Mouse (Mus musculus) forebrain, embryonic 10.5 days (tissue): ENCODE results near the gene Mettl1. TPM values are rescaled to one million over a fixed set of nuclear protein-coding genes. Genes with fewer than 3 reads are reported as not detected.

Experiments
- DNase-seq: peaks from one replicate; pipeline ENCODE4 v3.0.0-alpha.2; 2017; ENCODE audit warnings: low spot score; ENCODE audit errors: extremely low spot score
- H3K27ac ChIP-seq: fragments of 300-500 bp; sonication (generic); 2 replicates; pipeline ENCODE4 v1.5.1; 2016; ENCODE audit warnings: mild to moderate bottlenecking
- H3K27me3 ChIP-seq: fragments of 300-500 bp; sonication (generic); 2 replicates; pipeline ENCODE4 v1.6.1; 2016; ENCODE audit warnings: mild to moderate bottlenecking; ENCODE audit not compliant: poor library complexity, severe bottlenecking
- H3K36me3 ChIP-seq: fragments of 300-500 bp; sonication (generic); replicated peaks from 2 replicates; pipeline ENCODE4 v1.6.1; 2016; ENCODE audit warnings: mild to moderate bottlenecking, moderate library complexity
- H3K4me1 ChIP-seq: fragments of 300-500 bp; sonication (generic); 2 replicates; pipeline ENCODE4 v1.6.1; 2016
- H3K4me3 ChIP-seq: fragments of 300-500 bp; sonication (generic); 2 replicates; pipeline ENCODE4 v1.5.1; 2016; ENCODE audit warnings: mild to moderate bottlenecking, moderate library complexity
- H3K9me3 ChIP-seq: fragments of 300-500 bp; sonication (generic); 2 replicates; pipeline ENCODE4 v1.6.1; 2016; ENCODE audit warnings: mild to moderate bottlenecking, moderate library complexity
- WGBS: fragments of 180-500 bp; shearing (Covaris S2); methylation state at CpG from one replicate; pipeline ENCODE4 v1.1.7; 2016; 5-methylcytosine and 5-hydroxymethylcytosine counted together
- polyA plus RNA-seq: library from polyadenylated mRNA; unstranded; fragments of >200 nt; fragmentation: Nextera tagmentation; extraction: Ambion mirVana; gene quantifications from 2 replicates; pipeline ENCODE4 v1.2.1, GENCODE M21; 2016

Mettl1 gene
- polyA plus RNA-seq, 1 experiment from 2014 or later = 62.1 TPM

- peak within 1 kb of the TSS; percentile 96 for H3K27ac ChIP-seq
- no peaks in the 10 kb centered on the region for H3K27me3 ChIP-seq
- peak; percentile 88 for DNase-seq
Measured at GRCm38 (mm10) chr10:127030336-127031296, 10.6 kb upstream of the Mettl1 start, which contains the start of gene Tsfm. Gene Tsfm (minus strand): TSS chr10:127030840.

GRCm38 (mm10) chr10:127033301-127033741, 7.9 kb upstream of the Mettl1 start:
- WGBS = 82% methylated on average over 8 of the region's 8 CpGs
- Histone ChIP-seq H3K9me3 (no peaks in the 10 kb centered on the region), H3K27me3 (no peaks in the 10 kb centered on the region), H3K27ac (no peak overlapping the region), H3K4me3 (no peak overlapping the region), H3K36me3 (peaks cover 12% of the 10 kb centered on the region), H3K4me1 (peaks cover 12% of the 10 kb centered on the region)
- no peak for DNase-seq

More at GRCm38 (mm10) chr10:127030336-127031296, 10.6 kb upstream of the Mettl1 start, which contains the start of gene Tsfm:
- H3K9me3 ChIP-seq = no peaks in the 10 kb centered on the region
- WGBS = 5% methylated on average over 56 of the region's 56 CpGs
- H3K4me3 ChIP-seq = peak within 1 kb of the TSS; percentile 78
- peaks cover 39% of the 10 kb centered on the region for H3K36me3 ChIP-seq
- H3K4me1 ChIP-seq = peaks cover 12% of the 10 kb centered on the region

DNA sequence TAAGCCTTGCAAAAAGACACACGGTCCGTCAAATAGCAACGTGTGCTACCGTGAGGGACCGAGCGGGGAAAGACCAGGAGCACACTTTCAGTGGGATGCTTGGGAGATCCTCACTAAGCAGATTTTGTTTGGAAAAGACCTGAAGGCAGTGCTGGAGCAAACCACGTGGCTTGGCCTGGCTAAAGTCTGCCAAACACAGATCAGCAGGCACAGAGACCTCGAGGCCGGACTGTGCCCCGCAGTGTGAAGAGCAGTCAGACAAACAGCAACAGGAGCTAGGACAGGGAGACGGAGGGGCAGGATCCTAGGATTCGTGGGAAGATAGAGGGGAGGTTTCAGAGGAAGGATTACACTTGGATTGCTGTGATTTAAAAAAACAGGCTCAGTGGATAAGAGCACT, 4.9 kb upstream of the Mettl1 start:
- 84% methylated on average over 12 of the region's 12 CpGs for WGBS
- Histone ChIP-seq H3K4me1 (peaks cover 11% of the 10 kb centered on the region), H3K4me3 (no peak overlapping the region), H3K9me3 (no peaks in the 10 kb centered on the region), H3K36me3 (no peaks in the 10 kb centered on the region), H3K27me3 (peaks cover 20% of the 10 kb centered on the region), H3K27ac (no peak overlapping the region)
- no peak for DNase-seq

- Histone ChIP-seq H3K36me3 (no peaks in the 10 kb centered on the region), H3K9me3 (no peaks in the 10 kb centered on the region), H3K4me1 (peaks cover 20% of the 10 kb centered on the region), H3K27ac (no peak overlapping the region), H3K27me3 (peaks cover 21% of the 10 kb centered on the region), H3K4me3 (no peak overlapping the region)
- WGBS = 81% methylated on average over 12 of the region's 12 CpGs
- no peak for DNase-seq
Measured at GRCm38 (mm10) chr10:127037641-127038040, 3.6 kb upstream of the Mettl1 start.

DNA sequence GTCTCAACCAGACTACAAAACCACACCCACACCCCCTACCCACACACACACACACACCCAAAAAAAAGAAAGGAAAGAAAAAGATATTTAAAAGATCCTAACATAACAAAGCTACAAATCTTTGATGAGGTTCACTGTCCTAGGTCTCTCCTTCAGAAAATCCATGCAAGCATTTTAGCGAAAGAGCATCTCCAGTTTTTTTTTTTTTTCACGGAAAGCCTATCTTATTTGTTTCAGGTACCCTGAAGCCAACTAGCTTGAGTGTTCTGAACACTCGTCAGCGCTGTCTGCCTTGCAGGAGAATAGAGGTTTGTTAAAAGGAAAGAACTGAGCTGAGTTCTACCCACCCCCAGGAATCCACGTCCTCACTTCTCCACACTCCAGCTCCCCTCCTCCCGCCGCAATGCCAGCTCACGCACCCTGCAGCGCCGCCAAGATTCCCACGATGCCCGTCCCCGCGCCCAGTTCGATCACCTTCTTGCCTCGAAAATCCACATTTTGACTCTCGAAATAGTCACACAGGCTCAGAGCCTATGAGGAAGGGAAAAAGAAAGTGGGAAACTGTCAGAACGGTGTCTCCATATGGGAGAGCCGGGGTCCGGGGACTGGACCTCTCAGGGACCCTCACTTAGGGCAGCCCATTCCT, 522 bp upstream of the Mettl1 start:
- peak; percentile 41 for DNase-seq
- Histone ChIP-seq H3K4me3 (peak overlapping the region; percentile 96), H3K36me3 (peaks cover 27% of the 10 kb centered on the region), H3K4me1 (peaks cover 30% of the 10 kb centered on the region), H3K27me3 (peaks cover 21% of the 10 kb centered on the region), H3K9me3 (no peaks in the 10 kb centered on the region), H3K27ac (peak overlapping the region; percentile 93)
- WGBS = 2% methylated on average over 20 of the region's 20 CpGs

- peaks cover 30% of the 10 kb centered on the region for H3K4me1 ChIP-seq
- WGBS = under 1% methylated on average over 44 of the region's 44 CpGs
- H3K27ac ChIP-seq = peak overlapping the region; percentile 93
- H3K36me3 ChIP-seq = peaks cover 36% of the 10 kb centered on the region
- no peaks in the 10 kb centered on the region for H3K9me3 ChIP-seq
- peak; percentile 94 for DNase-seq
- H3K4me3 ChIP-seq = peak overlapping the region; percentile 96
- H3K27me3 ChIP-seq = peaks cover 24% of the 10 kb centered on the region
Measured at GRCm38 (mm10) chr10:127041774-127042338, 642 bp downstream of the Mettl1 start.

DNA sequence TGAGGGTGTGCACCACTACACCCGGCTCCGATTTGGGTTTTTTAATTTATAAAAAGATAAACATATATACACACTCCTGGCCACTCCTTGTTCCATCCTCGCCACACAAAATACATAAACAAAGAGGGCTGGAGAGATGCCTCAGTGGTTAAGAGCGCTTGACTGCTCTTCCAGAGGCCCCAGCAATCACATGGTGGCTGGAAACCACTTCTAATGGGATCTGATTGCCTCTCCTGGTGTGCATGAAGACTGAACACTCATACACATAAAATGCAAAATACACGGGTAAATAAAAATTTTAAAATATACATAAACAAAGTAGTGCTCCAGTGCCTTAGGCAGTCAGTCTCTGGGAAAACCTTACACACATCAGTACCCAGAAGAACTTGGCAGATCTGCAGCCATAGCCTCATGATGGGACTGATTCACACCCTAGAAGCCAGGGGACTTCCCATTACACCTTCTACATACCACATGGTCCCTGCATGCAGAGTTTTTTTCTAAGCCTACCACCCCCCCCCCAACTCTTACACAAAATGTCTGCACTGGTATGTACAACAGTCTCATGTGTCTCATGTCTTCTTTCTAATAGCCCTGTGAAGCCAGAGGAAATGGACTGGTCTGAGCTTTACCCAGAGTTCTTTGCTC, 1.4 kb downstream of the Mettl1 start:
- Histone ChIP-seq H3K36me3 (peaks cover 43% of the 10 kb centered on the region), H3K27me3 (peaks cover 31% of the 10 kb centered on the region), H3K9me3 (no peaks in the 10 kb centered on the region), H3K4me3 (peak overlapping the region; percentile 96), H3K4me1 (peaks cover 30% of the 10 kb centered on the region), H3K27ac (peak overlapping the region; percentile 93)
- DNase-seq = no peak
- 27% methylated on average over 5 of the region's 5 CpGs for WGBS

- H3K9me3 ChIP-seq = no peaks in the 10 kb centered on the region
- WGBS = 81% methylated on average over 6 of the region's 6 CpGs
- H3K27ac ChIP-seq = no peak overlapping the region
- H3K4me1 ChIP-seq = peaks cover 30% of the 10 kb centered on the region
- H3K4me3 ChIP-seq = peak overlapping the region; percentile 96
- peaks cover 44% of the 10 kb centered on the region for H3K36me3 ChIP-seq
- DNase-seq = no peak
- peaks cover 37% of the 10 kb centered on the region for H3K27me3 ChIP-seq
Measured at GRCm38 (mm10) chr10:127043187-127043586, 2.0 kb downstream of the Mettl1 start.

GRCm38 (mm10) chr10:127047954-127048353, 6.7 kb downstream of the Mettl1 start, which contains the start of gene Cyp27b1:
Gene Cyp27b1 (plus strand): TSS chr10:127048250.
- 29% methylated on average over 5 of the region's 5 CpGs for WGBS
- peaks cover 27% of the 10 kb centered on the region for H3K4me1 ChIP-seq
- H3K4me3 ChIP-seq = peak within 1 kb of the TSS; percentile 39
- no peaks in the 10 kb centered on the region for H3K9me3 ChIP-seq
- no peak within 1 kb of the TSS for H3K27ac ChIP-seq
- no peak for DNase-seq
- peaks cover 61% of the 10 kb centered on the region for H3K27me3 ChIP-seq
- peaks cover 44% of the 10 kb centered on the region for H3K36me3 ChIP-seq

- 4% methylated on average over 35 of the region's 35 CpGs for WGBS
- Histone ChIP-seq H3K27ac (no peak overlapping the region), H3K36me3 (peaks cover 41% of the 10 kb centered on the region), H3K4me1 (peaks cover 21% of the 10 kb centered on the region), H3K9me3 (no peaks in the 10 kb centered on the region), H3K4me3 (peak overlapping the region; percentile 39), H3K27me3 (peaks cover 61% of the 10 kb centered on the region)
- DNase-seq = peak; percentile 30
Measured at GRCm38 (mm10) chr10:127048608-127049394, 7.6 kb downstream of the Mettl1 start.

- Histone ChIP-seq H3K36me3 (peaks cover 41% of the 10 kb centered on the region), H3K27me3 (peaks cover 61% of the 10 kb centered on the region), H3K27ac (no peak overlapping the region), H3K9me3 (no peaks in the 10 kb centered on the region), H3K4me3 (peak overlapping the region; percentile 39), H3K4me1 (peaks cover 21% of the 10 kb centered on the region)
- WGBS = 3% methylated on average over 29 of the region's 29 CpGs
- DNase-seq = no peak
Measured at GRCm38 (mm10) chr10:127049395-127050118, 8.3 kb downstream of the Mettl1 start.
